Mouse (Mus musculus): Measurements from ENCODE around the gene Armh1. TPM values are rescaled to one million over a fixed set of nuclear protein-coding genes. Genes with fewer than 3 reads are reported as not detected.

Gene Armh1
- polyA plus RNA-seq, 1 experiment from 2014 or later: 3.1 TPM

GRCm38 (mm10) chr4:117218517-117219219 is 33.3 kb downstream of the Armh1 start:
- peak; percentile 62; the same call in 1 of the 2 replicates for ATAC-seq
- no peaks in the 10 kb centered on the region for H3K9me3 ChIP-seq (replicated peaks; ENCODE audit: control insufficient read depth, low read length, poor library complexity, severe bottlenecking)

GRCm38 (mm10) chr4:117217029-117217428 is 34.9 kb downstream of the Armh1 start:
- Histone ChIP-seq H3K27ac (ENCODE audit: low read length) (no peak overlapping the region), H3K27me3 (ENCODE audit: control insufficient read depth, insufficient read depth, low read depth, low read length) (no peaks in the 10 kb centered on the region), H3K4me2 (ENCODE audit: low read length) (no peak overlapping the region), H3K36me3 (ENCODE audit: control insufficient read depth, insufficient read depth, low read length) (no peaks in the 10 kb centered on the region), H3K9me3 (replicated peaks; ENCODE audit: control insufficient read depth, low read length, poor library complexity, severe bottlenecking) (no peaks in the 10 kb centered on the region), H3K9ac (ENCODE audit: low read depth, low read length) (no peak overlapping the region), H3K4me3 (ENCODE audit: low read depth, low read length) (no peak overlapping the region), H3K4me1 (ENCODE audit: control insufficient read depth, insufficient read depth, low read length) (no peaks in the 10 kb centered on the region)
- ATAC-seq: no peak
- WGBS: 76% methylated on average over 5 of the region's 5 CpGs

More at GRCm38 (mm10) chr4:117218517-117219219, 33.3 kb downstream of the Armh1 start:
- no peaks in the 10 kb centered on the region for H3K4me1 ChIP-seq (ENCODE audit: control insufficient read depth, insufficient read depth, low read length)
- no peak overlapping the region for H3K9ac ChIP-seq (ENCODE audit: low read depth, low read length)
- H3K27ac ChIP-seq (ENCODE audit: low read length): no peak overlapping the region
- H3K4me2 ChIP-seq (ENCODE audit: low read length): no peak overlapping the region
- H3K27me3 ChIP-seq (ENCODE audit: control insufficient read depth, insufficient read depth, low read depth, low read length): no peaks in the 10 kb centered on the region
- no peak overlapping the region for H3K4me3 ChIP-seq (ENCODE audit: low read depth, low read length)
- WGBS: 32% methylated on average over 10 of the region's 10 CpGs
- no peaks in the 10 kb centered on the region for H3K36me3 ChIP-seq (ENCODE audit: control insufficient read depth, insufficient read depth, low read length)

GRCm38 (mm10) chr4:117214250-117214649 is 37.7 kb downstream of the Armh1 start:
- Histone ChIP-seq H3K4me1 (ENCODE audit: control insufficient read depth, insufficient read depth, low read length) (no peaks in the 10 kb centered on the region), H3K4me3 (ENCODE audit: low read depth, low read length) (no peak overlapping the region), H3K9ac (ENCODE audit: low read depth, low read length) (no peak overlapping the region), H3K27me3 (ENCODE audit: control insufficient read depth, insufficient read depth, low read depth, low read length) (no peaks in the 10 kb centered on the region), H3K9me3 (replicated peaks; ENCODE audit: control insufficient read depth, low read length, poor library complexity, severe bottlenecking) (no peaks in the 10 kb centered on the region), H3K4me2 (ENCODE audit: low read length) (no peak overlapping the region), H3K36me3 (ENCODE audit: control insufficient read depth, insufficient read depth, low read length) (no peaks in the 10 kb centered on the region), H3K27ac (ENCODE audit: low read length) (no peak overlapping the region)
- ATAC-seq: no peak
- 80% methylated on average over 6 of the region's 6 CpGs for WGBS

- Histone ChIP-seq H3K4me2 (ENCODE audit: low read length) (no peak overlapping the region), H3K36me3 (ENCODE audit: control insufficient read depth, insufficient read depth, low read length) (no peaks in the 10 kb centered on the region), H3K4me1 (ENCODE audit: control insufficient read depth, insufficient read depth, low read length) (no peaks in the 10 kb centered on the region), H3K9ac (ENCODE audit: low read depth, low read length) (no peak overlapping the region), H3K27me3 (ENCODE audit: control insufficient read depth, insufficient read depth, low read depth, low read length) (no peaks in the 10 kb centered on the region), H3K27ac (ENCODE audit: low read length) (no peak overlapping the region), H3K9me3 (replicated peaks; ENCODE audit: control insufficient read depth, low read length, poor library complexity, severe bottlenecking) (no peaks in the 10 kb centered on the region), H3K4me3 (ENCODE audit: low read depth, low read length) (no peak overlapping the region)
- ATAC-seq: no peak
- 3% methylated on average over 20 of the region's 20 CpGs for WGBS
Observed at GRCm38 (mm10) chr4:117210147-117211074, 41.5 kb downstream of the Armh1 start.

- Histone ChIP-seq H3K4me3 (ENCODE audit: low read depth, low read length) (no peak overlapping the region), H3K27ac (ENCODE audit: low read length) (no peak overlapping the region), H3K9me3 (replicated peaks; ENCODE audit: control insufficient read depth, low read length, poor library complexity, severe bottlenecking) (no peaks in the 10 kb centered on the region), H3K4me2 (ENCODE audit: low read length) (no peak overlapping the region), H3K36me3 (ENCODE audit: control insufficient read depth, insufficient read depth, low read length) (no peaks in the 10 kb centered on the region), H3K4me1 (ENCODE audit: control insufficient read depth, insufficient read depth, low read length) (no peaks in the 10 kb centered on the region), H3K9ac (ENCODE audit: low read depth, low read length) (no peak overlapping the region), H3K27me3 (ENCODE audit: control insufficient read depth, insufficient read depth, low read depth, low read length) (no peaks in the 10 kb centered on the region)
- ATAC-seq: no peak
- 86% methylated on average over 6 of the region's 6 CpGs for WGBS
Observed at GRCm38 (mm10) chr4:117209592-117209991, 42.3 kb downstream of the Armh1 start.

- H3K9ac ChIP-seq (ENCODE audit: low read depth, low read length): no peak overlapping the region
- WGBS: 69% methylated on average over 4 of the region's 4 CpGs
- H3K27me3 ChIP-seq (ENCODE audit: control insufficient read depth, insufficient read depth, low read depth, low read length): no peaks in the 10 kb centered on the region
- H3K4me2 ChIP-seq (ENCODE audit: low read length): no peak overlapping the region
- no peak overlapping the region for H3K4me3 ChIP-seq (ENCODE audit: low read depth, low read length)
- no peak for ATAC-seq
- H3K27ac ChIP-seq (ENCODE audit: low read length): no peak overlapping the region
- 0 out of 2 replicates have a peak, but pooled peaks cover 3% of the 10 kb centered on the region for H3K4me1 ChIP-seq (ENCODE audit: control insufficient read depth, insufficient read depth, low read length)
- H3K36me3 ChIP-seq (ENCODE audit: control insufficient read depth, insufficient read depth, low read length): no peaks in the 10 kb centered on the region
- no peaks in the 10 kb centered on the region for H3K9me3 ChIP-seq (replicated peaks; ENCODE audit: control insufficient read depth, low read length, poor library complexity, severe bottlenecking)
Observed at GRCm38 (mm10) chr4:117202992-117203354, 49.0 kb downstream of the Armh1 start.

- ATAC-seq: peak; percentile 60; the same call in 1 of the 2 replicates
- under 1% methylated on average over 25 of the region's 25 CpGs for WGBS
- H3K9ac ChIP-seq (ENCODE audit: low read depth, low read length): peak overlapping the region; percentile 57
- no peaks in the 10 kb centered on the region for H3K36me3 ChIP-seq (ENCODE audit: control insufficient read depth, insufficient read depth, low read length)
- H3K9me3 ChIP-seq (replicated peaks; ENCODE audit: control insufficient read depth, low read length, poor library complexity, severe bottlenecking): no peaks in the 10 kb centered on the region
- H3K27ac ChIP-seq (ENCODE audit: low read length): peak overlapping the region; percentile 55; the same call in 1 of the 2 replicates
- no peaks in the 10 kb centered on the region for H3K27me3 ChIP-seq (ENCODE audit: control insufficient read depth, insufficient read depth, low read depth, low read length)
- 0 out of 2 replicates have a peak, but pooled peaks cover 3% of the 10 kb centered on the region for H3K4me1 ChIP-seq (ENCODE audit: control insufficient read depth, insufficient read depth, low read length)
- peak overlapping the region; percentile 57 for H3K4me2 ChIP-seq (ENCODE audit: low read length)
- H3K4me3 ChIP-seq (ENCODE audit: low read depth, low read length): peak overlapping the region; percentile 27
Observed at GRCm38 (mm10) chr4:117202046-117202991, 49.6 kb downstream of the Armh1 start.

- peaks cover 6% of the 10 kb centered on the region; the same call in 1 of the 2 replicates for H3K4me1 ChIP-seq (ENCODE audit: control insufficient read depth, insufficient read depth, low read length)
- no peak overlapping the region for H3K9ac ChIP-seq (ENCODE audit: low read depth, low read length)
- H3K36me3 ChIP-seq (ENCODE audit: control insufficient read depth, insufficient read depth, low read length): no peaks in the 10 kb centered on the region
- H3K9me3 ChIP-seq (replicated peaks; ENCODE audit: control insufficient read depth, low read length, poor library complexity, severe bottlenecking): no peaks in the 10 kb centered on the region
- H3K27me3 ChIP-seq (ENCODE audit: control insufficient read depth, insufficient read depth, low read depth, low read length): no peaks in the 10 kb centered on the region
- no peak overlapping the region for H3K4me2 ChIP-seq (ENCODE audit: low read length)
- no peak overlapping the region for H3K4me3 ChIP-seq (ENCODE audit: low read depth, low read length)
- WGBS: 94% methylated on average over 14 of the region's 14 CpGs
- no peak overlapping the region for H3K27ac ChIP-seq (ENCODE audit: low read length)
- ATAC-seq: no peak
Observed at GRCm38 (mm10) chr4:117191804-117192203, 60.1 kb downstream of the Armh1 start.

Data from midbrain, embryonic 16.5 days (tissue).